Mouse (Mus musculus) cortical plate, adult 2 months (tissue): Measurements from ENCODE around the gene Lsm5.
A peak's percentile ranks its signal among the peaks of the same experiment; 100 is the strongest.

ENCODE experiments used
- CTCF ChIP-seq: fragments of 200-500 bp; IDR thresholded peaks from 2 replicates; pipeline ENCODE4 v1.5.1; 2011; ENCODE audit warnings: mild to moderate bottlenecking, control low read depth, low read length; ENCODE audit not compliant: insufficient read depth; ENCODE audit errors: extremely low read depth
- POLR2A ChIP-seq: fragments of 200-500 bp; IDR thresholded peaks from 2 replicates; pipeline ENCODE4 v1.6.1; 2011; ENCODE audit warnings: mild to moderate bottlenecking, low read length, control low read depth; ENCODE audit not compliant: insufficient read depth; ENCODE audit errors: extremely low read depth

GRCm38 (mm10) chr6:56714574-56715269 lies 10.2 kb upstream of the Lsm5 start, which contains the start of gene Avl9:
- peak; percentile 68 for TF ChIP-seq POLR2A
- TF ChIP-seq CTCF: 0 out of 2 replicates have a peak, but pooled peaks have one; percentile 19
